Mouse (Mus musculus) stomach, postnatal 0 days (tissue): Measurements from ENCODE around the gene S100a16.

Experiments
- CTCF ChIP-seq: IDR thresholded peaks from 2 replicates; pipeline ENCODE4 v1.5.1; 2016; ENCODE audit warnings: antibody characterized with exemption, low read depth, mild to moderate bottlenecking, moderate library complexity
- EP300 ChIP-seq: optimal IDR thresholded peaks from 2 replicates; pipeline ENCODE3; 2016; ENCODE audit warnings: antibody characterized with exemption

DNA sequence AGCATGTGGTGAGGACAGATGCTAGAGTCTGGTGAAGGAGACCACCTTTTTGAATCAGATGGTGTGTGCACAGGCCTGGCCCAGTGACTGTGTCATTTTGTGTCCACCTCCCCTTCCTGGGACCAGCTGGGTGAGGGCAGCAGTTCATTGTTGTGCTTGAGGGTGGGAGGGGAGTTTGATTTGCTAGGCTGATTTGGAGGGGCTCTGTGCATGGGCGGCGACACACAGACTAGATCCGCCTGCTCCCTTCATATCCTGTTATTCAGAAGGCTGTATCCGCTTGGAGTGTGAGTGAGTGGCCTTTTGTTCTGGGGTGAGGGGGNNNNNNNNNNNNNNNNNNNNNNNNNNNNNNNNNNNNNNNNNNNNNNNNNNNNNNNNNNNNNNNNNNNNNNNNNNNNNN, 3.9 kb downstream of the S100a16 start:
- no peak for TF ChIP-seq CTCF
- no peak for TF ChIP-seq EP300
